Mouse (Mus musculus) MEL (cell line): ENCODE results near the gene Endou. TPM values are rescaled to one million over a fixed set of nuclear protein-coding genes. Genes with fewer than 3 reads are reported as not detected.

Experiments used
- GABPA ChIP-seq: IDR thresholded peaks from 2 replicates; pipeline ENCODE4 v1.6.1; 2012; ENCODE audit warnings: low read depth, mild to moderate bottlenecking, inconsistent platforms, low read length, improper control_type of control experiment, moderate library complexity
- MEF2A ChIP-seq: IDR thresholded peaks from 2 replicates; pipeline ENCODE4 v1.6.1; 2014; ENCODE audit warnings: low read depth, mild to moderate bottlenecking, inconsistent platforms, low read length, improper control_type of control experiment; ENCODE audit not compliant: poor library complexity, insufficient replicate concordance, severe bottlenecking; ENCODE audit errors: extremely low read depth
- RCOR1 ChIP-seq: IDR thresholded peaks from 2 replicates; pipeline ENCODE4 v1.6.1; 2012; ENCODE audit warnings: low read depth, mild to moderate bottlenecking, inconsistent platforms, low read length, improper control_type of control experiment
- polyA plus RNA-seq, 2 experiments: library from polyadenylated mRNA; stranded (reverse) in 1 of 2; unstranded in 1 of 2; fragments of >175 nt in 1 of 2; fragments of >200 nt in 1 of 2; gene quantifications; 2 replicates each; pipeline versions ENCODE4 v1.2.1 to v1.2.4; 2012; ENCODE audit warnings: low replicate concordance in 2 of 2, low read depth in 1 of 2; ENCODE audit not compliant: insufficient read length in 2 of 2, insufficient read depth in 1 of 2, missing spikeins in 1 of 2
- total RNA-seq: library from RNA; depleted of rRNA; stranded (reverse); fragments of 300-350 nt; gene quantifications from 2 replicates; pipeline ENCODE4 v1.2.3, GENCODE M21; 2012; rRNA removed

The Endou gene
- total and polyA plus RNA-seq, 3 experiments: 0.08 to 0.10 TPM; not detected in 1

- no peak for TF ChIP-seq GABPA
- peak; percentile 81 for TF ChIP-seq RCOR1
- TF ChIP-seq MEF2A: no peak
These were observed 67.3 kb downstream of the Endou start (continued) for GRCm38 (mm10) chr15:97663750-97664406.

Other genes with a start within 250 kb of the Endou start
- 84.4 and 85.7 TPM in 2 replicates for gene Rpap3, start 25.5 kb downstream of the Endou start, total RNA-seq
- 10 to 100 TPM; 85.7 to 98.4 TPM for gene Rpap3, start 25.5 kb downstream of the Endou start, polyA plus RNA-seq
- 4.0 and 7.4 TPM in 2 replicates for gene Rapgef3, start 36.6 kb upstream of the Endou start, total RNA-seq
- 1 to 10 TPM in 1 of 2 experiments, not detected in 1; 6.6 TPM for gene Rapgef3, start 36.6 kb upstream of the Endou start, polyA plus RNA-seq
- 116 and 136 TPM in 2 replicates for gene Slc48a1, start 47.2 kb upstream of the Endou start, total RNA-seq
- gene Slc48a1, start 47.2 kb upstream of the Endou start, polyA plus RNA-seq: 100 to 1,000 TPM in 1 of 2 experiments, not detected in 1; 299 TPM
- gene Hdac7, start 113.2 kb upstream of the Endou start, total RNA-seq: 100 and 102 TPM in 2 replicates
- 100 to 1,000 TPM in 1 of 2 experiments, not detected in 1; 389 TPM for gene Hdac7, start 113.2 kb upstream of the Endou start, polyA plus RNA-seq
- 0.54 and 0.69 TPM in 2 replicates for gene Vdr, start 179.3 kb upstream of the Endou start, total RNA-seq
- gene Vdr, start 179.3 kb upstream of the Endou start, polyA plus RNA-seq: 1 to 10 TPM in 1 of 2 experiments, not detected in 1; 1.9 TPM
- gene Tmem106c, start 232.9 kb upstream of the Endou start, total RNA-seq: 54.3 and 57.9 TPM in 2 replicates
- gene Tmem106c, start 232.9 kb upstream of the Endou start, polyA plus RNA-seq: 100 to 1,000 TPM in 1 of 2 experiments, not detected in 1; 121 TPM